Mouse (Mus musculus): ENCODE measurements around the gene Adipor1. TPM values are rescaled to one million over a fixed set of nuclear protein-coding genes. Genes with fewer than 3 reads are reported as not detected.

The Adipor1 gene
- total and polyA plus RNA-seq, 2 experiments from 2014 or later, result 68.2 to 82.0 TPM

DNA sequence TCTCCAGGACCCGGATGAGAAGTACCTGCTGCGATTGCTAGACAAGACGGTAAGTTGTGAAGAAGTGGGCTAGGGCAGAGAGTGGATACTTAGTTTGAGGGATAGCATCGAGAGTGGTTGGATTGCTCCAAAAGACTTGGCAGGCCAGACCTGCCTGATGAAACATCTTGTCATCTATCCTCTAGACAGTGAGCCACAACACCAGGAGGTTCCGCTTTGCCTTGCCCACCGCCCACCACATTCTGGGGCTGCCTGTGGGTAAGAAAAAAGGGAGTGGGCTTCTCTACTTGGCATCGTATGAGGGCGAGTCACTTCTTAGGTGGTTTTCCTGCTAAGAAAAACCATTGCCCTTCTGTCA, 8.8 kb upstream of the Adipor1 start:
- peak overlapping the region; percentile 94 for H3K4me2 ChIP-seq (ENCODE audit: low read depth)
- no peaks in the 10 kb centered on the region for H3K4me1 ChIP-seq (ENCODE audit: insufficient read depth)
- WGBS, result 27% methylated on average over 8 of the region's 8 CpGs
- peak overlapping the region; percentile 67 for H3K4me3 ChIP-seq (ENCODE audit: low read depth, low read length)
- no peaks in the 10 kb centered on the region for H3K27me3 ChIP-seq (ENCODE audit: insufficient read depth, low read length)
- no peak overlapping the region for H3K27ac ChIP-seq (ENCODE audit: low read depth, low read length)
- ATAC-seq (0 out of 2 replicates have a peak, but pooled peaks have one; percentile 30), DNase-seq (no peak)
- TF ChIP-seq CTCF (IDR thresholded peaks at IDR 0.05; ENCODE audit: low read depth), result no peak
- peak overlapping the region; percentile 70 for H3K9ac ChIP-seq
- no peaks in the 10 kb centered on the region for H3K9me3 ChIP-seq (ENCODE audit: low read length)
- H3K36me3 ChIP-seq (ENCODE audit: insufficient read depth), result 0 out of 2 replicates have a peak, but pooled peaks cover 9% of the 10 kb centered on the region

DNA sequence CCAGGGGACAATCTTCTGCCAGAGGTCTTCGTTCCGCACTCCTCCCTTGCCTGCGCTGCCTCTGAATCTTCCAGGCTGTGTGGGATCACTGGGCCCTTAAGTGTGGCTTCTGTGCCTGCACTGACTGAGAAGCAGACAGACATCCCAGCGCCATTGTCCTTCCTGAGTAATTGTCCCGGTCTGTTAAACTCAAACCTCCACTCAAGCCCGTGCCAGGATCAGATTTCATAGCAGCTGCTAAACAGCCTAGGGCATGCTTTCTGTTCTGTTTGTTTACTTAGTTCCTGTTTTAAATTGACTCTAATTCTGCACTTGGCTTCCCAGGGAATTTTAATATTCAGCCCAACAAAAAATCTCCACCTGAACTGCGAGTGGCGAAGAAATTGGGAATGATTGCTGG, 7.1 kb upstream of the Adipor1 start:
- TF ChIP-seq CTCF (IDR thresholded peaks at IDR 0.05; ENCODE audit: low read depth), result no peak
- Histone ChIP-seq H3K4me3 (ENCODE audit: low read depth, low read length) (no peak overlapping the region), H3K4me2 (ENCODE audit: low read depth) (no peak overlapping the region), H3K27me3 (ENCODE audit: insufficient read depth, low read length) (no peaks in the 10 kb centered on the region), H3K27ac (ENCODE audit: low read depth, low read length) (no peak overlapping the region), H3K9ac (no peak overlapping the region), H3K36me3 (ENCODE audit: insufficient read depth) (0 out of 2 replicates have a peak, but pooled peaks cover 9% of the 10 kb centered on the region), H3K9me3 (ENCODE audit: low read length) (no peaks in the 10 kb centered on the region), H3K4me1 (ENCODE audit: insufficient read depth) (no peaks in the 10 kb centered on the region)
- DNase-seq, result no peak
- no peak for ATAC-seq
- 84% methylated on average over 8 of the region's 8 CpGs for WGBS

DNA sequence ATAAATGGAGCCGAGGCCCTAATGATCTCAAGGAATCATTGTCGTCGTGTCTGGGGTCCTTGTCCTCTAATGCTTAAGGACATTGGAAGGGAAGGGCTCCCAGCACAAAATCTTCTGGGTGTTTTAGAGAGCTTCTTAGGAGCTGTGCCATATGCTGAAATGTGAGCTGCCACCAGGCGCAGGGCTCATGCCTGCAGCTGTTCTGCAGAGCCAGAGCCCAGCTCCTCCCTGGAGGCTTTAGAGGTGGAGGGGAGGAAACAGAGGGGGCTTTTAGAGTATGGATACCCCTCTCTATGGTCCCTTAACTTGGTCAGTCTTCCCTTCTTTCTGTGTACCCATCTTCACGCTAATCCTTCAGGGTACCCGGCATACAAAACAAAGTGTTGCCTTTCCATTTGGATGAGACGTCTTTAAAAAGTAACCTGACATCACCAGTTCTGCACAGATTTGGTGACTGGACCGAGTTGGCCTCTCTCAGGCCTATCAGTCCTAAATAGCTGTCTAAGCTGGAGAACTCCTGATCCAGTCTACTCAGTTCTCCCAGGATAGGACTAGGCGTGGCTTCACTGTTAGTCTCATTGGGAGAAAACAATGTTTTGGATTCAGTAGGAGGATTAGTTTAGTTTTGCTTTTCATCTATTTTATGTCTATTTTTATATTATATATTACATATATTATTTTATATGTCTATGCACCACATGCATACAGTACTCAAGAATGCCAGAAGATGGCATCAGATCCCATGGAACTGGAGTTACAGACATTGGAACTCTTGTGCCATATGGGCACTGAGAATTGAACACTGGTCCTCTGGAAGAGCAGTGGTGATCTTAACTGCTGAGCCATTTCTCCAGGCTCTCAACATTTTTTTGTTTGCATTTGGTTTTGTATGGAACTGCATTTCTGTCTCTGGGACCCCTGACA, 3.2 kb upstream of the Adipor1 start:
- 0 out of 2 replicates have a peak, but pooled peaks cover 9% of the 10 kb centered on the region for H3K36me3 ChIP-seq (ENCODE audit: insufficient read depth)
- H3K4me2 ChIP-seq (ENCODE audit: low read depth), result no peak overlapping the region
- no peak overlapping the region for H3K4me3 ChIP-seq (ENCODE audit: low read depth, low read length)
- no peak overlapping the region for H3K9ac ChIP-seq
- H3K9me3 ChIP-seq (ENCODE audit: low read length), result no peaks in the 10 kb centered on the region
- 93% methylated on average over 9 of the region's 9 CpGs for WGBS
- H3K27ac ChIP-seq (ENCODE audit: low read depth, low read length), result no peak overlapping the region
- TF ChIP-seq CTCF (IDR thresholded peaks at IDR 0.05; ENCODE audit: low read depth), result no peak
- DNase-seq (no peak), ATAC-seq (no peak)
- no peaks in the 10 kb centered on the region for H3K27me3 ChIP-seq (ENCODE audit: insufficient read depth, low read length)
- H3K4me1 ChIP-seq (ENCODE audit: insufficient read depth), result peaks cover 10% of the 10 kb centered on the region

DNA sequence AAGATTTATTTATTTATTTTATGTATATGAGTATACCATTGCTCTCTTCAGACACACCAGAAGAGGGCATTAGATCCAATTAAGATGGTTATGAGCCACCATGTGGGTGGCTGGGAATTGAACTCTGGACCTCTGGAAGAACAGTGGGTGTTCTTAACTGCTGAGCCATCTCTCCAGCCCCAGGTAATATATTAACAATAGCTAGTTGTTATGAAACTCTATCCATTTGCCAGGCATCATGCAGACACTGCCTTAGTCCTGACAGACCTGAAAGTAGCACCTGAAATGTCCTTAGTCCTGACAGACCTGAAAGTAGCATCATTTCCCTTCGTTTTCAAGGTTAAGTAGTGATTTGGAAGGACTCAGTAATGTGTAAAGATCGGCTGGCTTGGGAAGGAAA, 1.1 kb upstream of the Adipor1 start:
- 55% methylated on average over 2 of the region's 2 CpGs for WGBS
- no peaks in the 10 kb centered on the region for H3K27me3 ChIP-seq (ENCODE audit: insufficient read depth, low read length)
- DNase-seq (no peak), ATAC-seq (no peak)
- peaks cover 11% of the 10 kb centered on the region for H3K4me1 ChIP-seq (ENCODE audit: insufficient read depth)
- no peak overlapping the region for H3K9ac ChIP-seq
- TF ChIP-seq CTCF (IDR thresholded peaks at IDR 0.05; ENCODE audit: low read depth), result no peak
- H3K36me3 ChIP-seq (ENCODE audit: insufficient read depth), result 0 out of 2 replicates have a peak, but pooled peaks cover 8% of the 10 kb centered on the region
- no peaks in the 10 kb centered on the region for H3K9me3 ChIP-seq (ENCODE audit: low read length)
- H3K4me3 ChIP-seq (ENCODE audit: low read depth, low read length), result no peak overlapping the region
- no peak overlapping the region for H3K4me2 ChIP-seq (ENCODE audit: low read depth)
- H3K27ac ChIP-seq (ENCODE audit: low read depth, low read length), result no peak overlapping the region

DNA sequence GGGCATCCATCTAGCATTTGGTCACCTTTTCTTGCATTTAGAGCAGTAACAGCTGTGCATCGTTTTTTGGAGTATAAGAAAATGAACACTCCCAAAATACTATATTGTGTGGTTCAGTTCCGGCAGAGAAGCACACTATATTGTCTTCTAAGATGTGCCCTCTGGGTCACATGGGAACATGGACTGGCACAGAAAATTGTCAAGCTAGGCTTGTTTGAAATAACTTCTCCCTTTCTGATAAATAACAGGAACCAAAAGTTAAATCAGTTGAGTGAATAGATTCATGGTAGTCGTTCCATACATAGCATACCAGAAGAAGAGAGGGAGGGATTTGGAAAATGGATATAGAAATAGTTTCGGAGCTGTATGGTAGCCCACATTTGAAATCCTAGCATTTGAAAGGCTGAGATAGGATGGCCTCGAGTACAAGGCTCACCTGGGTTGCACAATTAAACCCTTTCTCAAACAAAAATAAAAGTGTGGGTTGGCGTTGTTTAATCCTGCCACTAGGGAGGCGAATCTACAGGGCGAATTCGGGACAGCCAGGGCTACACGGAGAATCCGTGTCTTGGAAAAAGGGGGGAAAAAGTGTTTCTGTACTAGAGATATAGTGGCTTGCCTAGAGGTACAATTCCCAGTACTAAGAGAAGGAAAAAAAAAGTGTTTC, 544 bp upstream of the Adipor1 start:
- Histone ChIP-seq H3K36me3 (ENCODE audit: insufficient read depth) (0 out of 2 replicates have a peak, but pooled peaks cover 2% of the 10 kb centered on the region), H3K9ac (0 out of 2 replicates have a peak overlapping the region, but pooled peaks have one; percentile 6), H3K27me3 (ENCODE audit: insufficient read depth, low read length) (no peaks in the 10 kb centered on the region), H3K4me3 (ENCODE audit: low read depth, low read length) (peak overlapping the region; percentile 96), H3K4me2 (ENCODE audit: low read depth) (peak overlapping the region; percentile 53), H3K9me3 (ENCODE audit: low read length) (no peaks in the 10 kb centered on the region), H3K27ac (ENCODE audit: low read depth, low read length) (peak overlapping the region; percentile 57; the same call in 1 of the 2 replicates), H3K4me1 (ENCODE audit: insufficient read depth) (peaks cover 11% of the 10 kb centered on the region)
- WGBS, result 13% methylated on average over 11 of the region's 11 CpGs
- ATAC-seq (peak; percentile 49), DNase-seq (no peak)
- TF ChIP-seq CTCF (IDR thresholded peaks at IDR 0.05; ENCODE audit: low read depth), result peak; percentile 58; the same call in 1 of the 2 replicates

DNA sequence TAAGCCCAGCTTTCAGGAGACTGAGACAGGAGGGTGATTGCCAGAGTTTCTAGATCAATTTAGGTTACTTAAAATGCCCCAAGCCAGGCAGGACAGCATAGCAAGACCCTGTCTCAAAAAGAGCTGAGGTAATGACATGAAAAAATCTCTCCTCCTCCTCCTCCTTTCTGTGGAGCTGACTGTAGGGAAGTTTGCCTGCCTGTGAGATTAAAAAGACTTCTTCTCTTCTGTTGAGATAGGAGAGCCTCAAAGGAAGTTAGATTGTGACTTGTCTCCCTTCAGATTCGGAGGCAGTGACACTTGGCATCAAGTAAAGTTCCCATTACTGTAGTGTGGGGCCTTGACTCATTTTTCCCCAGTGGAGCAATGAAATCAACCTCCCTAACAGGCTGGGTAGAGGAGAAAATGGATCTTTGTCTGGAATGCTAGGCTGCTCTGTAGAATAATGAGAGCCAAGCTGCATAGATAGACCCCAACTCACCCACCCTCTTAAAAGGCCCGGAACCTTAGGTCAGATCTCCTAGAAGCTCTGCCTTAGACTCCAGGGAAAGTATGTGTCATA, 3.3 kb downstream of the Adipor1 start:
- H3K27me3 ChIP-seq (ENCODE audit: insufficient read depth, low read length), result no peaks in the 10 kb centered on the region
- no peak overlapping the region for H3K9ac ChIP-seq
- no peak for DNase-seq
- peaks cover 11% of the 10 kb centered on the region for H3K4me1 ChIP-seq (ENCODE audit: insufficient read depth)
- no peak for ATAC-seq
- no peaks in the 10 kb centered on the region; the same call in none of the 2 replicates for H3K36me3 ChIP-seq (ENCODE audit: insufficient read depth)
- H3K9me3 ChIP-seq (ENCODE audit: low read length), result no peaks in the 10 kb centered on the region
- no peak overlapping the region for H3K27ac ChIP-seq (ENCODE audit: low read depth, low read length)
- no peak for TF ChIP-seq CTCF (IDR thresholded peaks at IDR 0.05; ENCODE audit: low read depth)
- no peak overlapping the region for H3K4me2 ChIP-seq (ENCODE audit: low read depth)
- WGBS, result 75% methylated on average over 2 of the region's 2 CpGs
- no peak overlapping the region for H3K4me3 ChIP-seq (ENCODE audit: low read depth, low read length)

Measured in forebrain, postnatal 0 days (tissue).